Mouse (Mus musculus) gastrocnemius, adult 18-20 months (tissue): ENCODE measurements at regions not wholly inside any gene's neighbourhood (a gene's known extent, or its start where the extent isn't known, plus 50 kb on each side); places are given as distances from the start of the nearest gene placed in this dataset.
"Not testable (repeated sequence)": the region's sequence is repeated elsewhere in the genome, so short reads cannot be mapped to it uniquely, and the experiment has no call there.

Source experiments
- DNase-seq: peaks from one replicate; pipeline ENCODE4 v3.0.0; 2021; ENCODE audit warnings: low spot score

GRCm38 (mm10) chr13:46038441-46039331, 73.9 kb upstream of the Atxn1 start:
- DNase-seq, result no peak

- no peak for DNase-seq
Measured at GRCm38 (mm10) chr13:46032281-46032680, 67.5 kb upstream of the Atxn1 start.

- DNase-seq, result no peak
Measured at GRCm38 (mm10) chr13:46026018-46026417, 61.2 kb upstream of the Atxn1 start.

- no peak for DNase-seq
Measured at GRCm38 (mm10) chr13:46023630-46024041, 58.8 kb upstream of the Atxn1 start.

- no peak for DNase-seq
Measured at GRCm38 (mm10) chr13:46023187-46023586, 58.4 kb upstream of the Atxn1 start.

GRCm38 (mm10) chr13:46020945-46021835, 56.4 kb upstream of the Atxn1 start:
- DNase-seq, result no peak

- DNase-seq, result peak; percentile 4
Measured at GRCm38 (mm10) chr13:46019431-46020166, 54.8 kb upstream of the Atxn1 start.

GRCm38 (mm10) chr13:46018903-46019430, 54.2 kb upstream of the Atxn1 start:
- no peak for DNase-seq

- DNase-seq, result no peak
Measured at GRCm38 (mm10) chr13:46017742-46018141, 52.9 kb upstream of the Atxn1 start.

GRCm38 (mm10) chr13:46017011-46017410, 52.2 kb upstream of the Atxn1 start:
- DNase-seq, result not testable (repeated sequence)

GRCm38 (mm10) chr13:46015231-46015630, 50.4 kb upstream of the Atxn1 start:
- no peak for DNase-seq

- no peak for DNase-seq
Measured at GRCm38 (mm10) chr13:46014637-46015036, 49.8 kb upstream of the Atxn1 start.
